Mouse (Mus musculus): ENCODE results near the gene Gm12790.
"Not testable (repeated sequence)": the region's sequence is repeated elsewhere in the genome, so short reads cannot be mapped to it uniquely, and the experiment has no call there.

DNA sequence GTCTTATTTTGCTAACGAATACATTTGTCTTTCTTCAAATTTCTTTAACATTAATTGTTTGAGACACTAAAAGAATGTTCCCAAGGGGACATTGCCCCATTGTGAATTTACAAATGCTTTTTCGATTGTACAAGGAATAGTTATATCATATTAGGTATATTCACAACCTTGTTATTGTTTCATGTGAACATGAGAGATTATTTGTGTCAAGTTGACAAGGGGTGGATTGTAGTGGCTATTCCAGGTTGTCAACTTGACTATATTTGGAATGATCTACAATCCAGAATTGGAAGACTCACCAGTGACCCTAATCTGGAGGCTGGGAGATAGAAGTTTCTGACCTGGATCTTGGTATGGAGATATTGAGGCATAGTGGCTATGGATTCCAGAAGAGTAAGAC, 5.5 kb upstream of the Gm12790 start, which contains the start of gene Gm12789:
- not testable (repeated sequence) for TF ChIP-seq CTCF (IDR thresholded peaks at IDR 0.05; ENCODE audit: extremely low read depth, insufficient read depth, insufficient read length, insufficient replicate concordance); POLR2A (IDR thresholded peaks at IDR 0.05; ENCODE audit: low read depth, low read length)

All from spleen, adult 2 months (tissue).